11 mouse cellular contexts compared by ENCODE assay signal in genomic region chr14:8315169-8315568, GRCm38 (mm10). TPM values are rescaled to one million over a fixed set of nuclear protein-coding genes. Genes with fewer than 3 reads are reported as not detected.
"Had no signal": no experiment of that assay in that cellular context is flagged by ENCODE, and none has a peak within 500 bp of the region (broad histone marks: within the 10 kb centered on the region; RNA-seq: fewer than 3 reads in every experiment).

No protein-coding gene starts in this region.

- H3K4me3 ChIP-seq: hindbrain, embryonic 15.5 days; liver, embryonic 13.5 days; midbrain, embryonic 13.5 days; myocyte; neural tube, embryonic 13.5 days; stomach, embryonic 15.5 days had no signal

- H3K9ac ChIP-seq: hindbrain, embryonic 15.5 days; liver, embryonic 13.5 days; midbrain, embryonic 13.5 days; neural tube, embryonic 13.5 days; stomach, embryonic 15.5 days had no signal

- H3K4me2 ChIP-seq: hindbrain, embryonic 15.5 days; liver, embryonic 13.5 days; midbrain, embryonic 13.5 days; stomach, embryonic 15.5 days had no signal

- DNase-seq: liver, embryonic 13.5 days; right cerebral cortex, postnatal 25 days had no signal

- H3K36me3 ChIP-seq: hindbrain, embryonic 15.5 days; liver, embryonic 13.5 days; midbrain, embryonic 13.5 days; neural tube, embryonic 13.5 days; stomach, embryonic 15.5 days had no signal

- ATAC-seq: intestine, postnatal 0 days; midbrain, embryonic 13.5 days; midbrain, embryonic 16.5 days had no signal

- H3K27ac ChIP-seq: hindbrain, embryonic 15.5 days; liver, embryonic 13.5 days; midbrain, embryonic 13.5 days; neural tube, embryonic 13.5 days; stomach, embryonic 15.5 days had no signal

- H3K4me1 ChIP-seq: liver, embryonic 13.5 days had no signal

- H3K9me3 ChIP-seq: hindbrain, embryonic 15.5 days; liver, embryonic 13.5 days; midbrain, embryonic 13.5 days; neural tube, embryonic 13.5 days; stomach, embryonic 15.5 days had no signal

RNA-seq across cellular contexts. Expression of gene Fam107a, which starts 2.7 kb away (rescaled TPM):
- polyA plus RNA-seq: liver, adult 2 months had no signal

RNA-seq across cellular contexts. Expression of gene Acox2, which starts 56.0 kb away (rescaled TPM):
- polyA plus RNA-seq: limb, embryonic 11.5 days; midbrain, embryonic 13.5 days; midbrain, embryonic 16.5 days; neural tube, embryonic 13.5 days had no signal
